Mouse (Mus musculus) 3134 (cell line): ENCODE results near the gene 2310033P09Rik.
A peak's percentile ranks its signal among the peaks of the same experiment; 100 is the strongest.

Experiments used
- DNase-seq: peaks from one replicate; pipeline ENCODE4 v3.0.0-alpha.2; 2011; ENCODE audit warnings: low spot score; ENCODE audit not compliant: insufficient read length; ENCODE audit errors: extremely low read depth

The 2310033P09Rik gene

GRCm38 (mm10) chr11:59227604-59228121, 19.5 kb downstream of the 2310033P09Rik start:
- no peak for DNase-seq

DNA sequence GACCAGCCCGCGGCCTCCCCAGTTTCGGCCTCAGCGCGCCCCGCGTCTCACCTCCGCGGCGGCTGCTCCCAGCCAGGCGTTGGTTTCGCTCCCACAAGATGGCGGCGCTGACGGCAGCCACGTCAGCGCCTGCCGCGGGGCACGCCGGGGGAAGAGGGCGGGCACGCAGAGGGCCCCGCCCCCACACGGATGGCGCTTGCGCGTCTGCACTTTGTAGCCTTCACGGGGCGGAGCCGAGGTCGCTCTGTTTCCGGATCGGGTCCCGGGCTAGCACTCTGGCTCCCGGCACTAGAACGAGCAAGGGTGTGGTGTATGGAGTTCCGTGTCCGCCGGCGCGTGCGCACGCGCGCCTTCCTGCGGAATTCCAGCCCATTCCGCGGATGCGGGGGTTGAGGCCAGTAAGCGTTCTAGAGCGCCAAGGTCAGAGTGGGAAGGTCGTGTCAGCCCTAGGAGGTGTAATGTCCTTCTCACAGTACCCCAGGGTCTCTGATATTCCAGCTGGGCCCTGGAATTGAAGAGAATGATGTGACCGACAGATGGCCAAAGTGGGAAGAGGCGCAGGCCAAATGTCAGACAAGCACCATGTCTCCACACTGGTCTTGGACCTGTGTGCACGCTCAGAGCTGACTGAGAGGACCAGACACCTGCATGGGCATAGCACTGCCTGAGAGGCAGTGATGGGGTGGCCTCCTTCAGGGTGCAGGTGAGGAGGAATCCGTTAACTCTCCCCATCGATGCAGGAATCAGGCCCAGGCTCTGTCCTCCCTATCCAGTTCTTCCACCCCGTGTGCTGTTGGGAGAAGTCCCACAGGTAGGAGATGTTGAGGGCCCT, 20.2 kb downstream of the 2310033P09Rik start, which contains the start of gene Arf1:
Arf1 (minus strand) TSS at position 149 of the 832 bp plus-strand sequence.
- DNase-seq: peak; percentile 99

GRCm38 (mm10) chr11:59230144-59230760, 22.1 kb downstream of the 2310033P09Rik start:
- peak; percentile 32 for DNase-seq

DNA sequence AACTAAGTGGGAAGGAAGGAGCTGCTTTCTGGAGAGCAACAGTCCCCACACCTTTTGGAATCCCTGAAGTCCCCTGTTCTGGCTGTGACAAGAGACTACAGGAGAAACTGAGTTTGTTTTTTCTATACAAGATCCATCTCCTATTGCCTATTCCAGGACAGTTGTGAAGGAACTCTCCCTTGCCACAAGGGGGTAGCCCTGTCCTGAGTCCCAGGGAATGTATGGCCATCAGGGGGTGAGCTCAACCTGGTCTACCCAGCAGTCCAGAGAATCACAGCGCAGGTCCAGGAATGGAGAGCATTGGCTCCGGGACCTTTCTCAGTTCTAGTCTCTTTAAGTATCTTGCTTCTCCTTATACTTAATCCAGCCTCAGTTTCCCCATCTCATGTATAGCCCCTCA, 24.7 kb downstream of the 2310033P09Rik start:
- no peak for DNase-seq

GRCm38 (mm10) chr11:59238525-59239427, 30.7 kb downstream of the 2310033P09Rik start:
- peak; percentile 43 for DNase-seq

GRCm38 (mm10) chr11:59239428-59239785, 31.3 kb downstream of the 2310033P09Rik start:
- no peak for DNase-seq

DNA sequence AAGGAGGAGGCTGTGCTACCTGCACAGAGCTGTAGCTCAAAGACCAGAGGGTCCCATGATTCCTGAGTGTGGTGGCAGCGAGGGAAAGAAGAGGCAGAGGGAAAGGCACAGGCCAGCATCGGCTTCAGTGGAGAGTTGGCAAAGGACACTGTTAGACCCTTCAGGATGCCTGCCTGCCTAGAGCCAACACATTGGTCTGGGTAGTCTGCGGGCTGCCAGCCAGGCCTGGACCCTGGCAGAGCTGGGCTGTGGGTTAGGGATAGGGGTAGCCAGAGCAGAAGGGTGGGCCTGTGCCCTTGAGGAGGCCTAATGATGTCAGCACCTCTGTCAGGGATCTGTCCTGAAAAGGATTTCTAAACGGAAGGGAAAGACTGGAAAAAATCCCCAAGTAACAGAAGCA, 31.7 kb downstream of the 2310033P09Rik start:
- no peak for DNase-seq

GRCm38 (mm10) chr11:59241841-59242240, 33.7 kb downstream of the 2310033P09Rik start:
- no peak for DNase-seq

- no peak for DNase-seq
These were observed 35.7 kb downstream of the 2310033P09Rik start for GRCm38 (mm10) chr11:59243856-59244255.

DNA sequence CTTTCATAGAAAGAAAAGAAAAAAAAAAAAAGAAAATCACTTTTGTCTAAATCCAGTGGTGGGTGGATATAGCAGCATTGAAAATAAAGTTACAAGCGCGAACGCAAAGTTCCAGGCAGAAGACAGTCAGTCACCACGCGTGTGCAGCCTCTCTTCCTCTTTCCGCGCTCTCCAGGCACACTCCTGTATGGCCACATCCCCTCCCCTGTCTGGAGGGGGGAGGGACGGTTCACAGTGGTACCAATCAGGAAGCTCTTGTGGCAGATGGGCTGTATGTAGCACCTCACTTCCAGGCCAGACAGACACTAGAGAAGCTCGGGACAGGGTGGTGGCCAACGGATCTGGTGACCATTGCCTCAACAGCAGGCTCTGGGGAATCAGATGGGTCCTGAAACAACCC, 40.0 kb downstream of the 2310033P09Rik start:
- no peak for DNase-seq

- no peak for DNase-seq
These were observed 51.5 kb downstream of the 2310033P09Rik start for GRCm38 (mm10) chr11:59259647-59260046.
